Mouse (Mus musculus) midbrain, embryonic 13.5 days (tissue): Measurements from ENCODE around the gene Sapcd1. TPM values are rescaled to one million over a fixed set of nuclear protein-coding genes. Genes with fewer than 3 reads are reported as not detected.
"Not testable (repeated sequence)": the region's sequence is repeated elsewhere in the genome, so short reads cannot be mapped to it uniquely, and the experiment has no call there.

Source experiments
- ATAC-seq: fragments of 200-750 bp; cut with Nextera tagmentation; 2 replicates; pipeline ENCODE4 v1.8.0; 2017; ENCODE audit warnings: mild to moderate bottlenecking, moderate TSS enrichment, moderate library complexity
- H3K27ac ChIP-seq: fragments of 300-500 bp; sonication (generic); 2 replicates; pipeline ENCODE4 v1.5.1; 2015; ENCODE audit warnings: inconsistent platforms, mild to moderate bottlenecking, moderate library complexity
- H3K27me3 ChIP-seq: fragments of 300-500 bp; sonication (generic); 2 replicates; pipeline ENCODE4 v1.6.1; 2015; ENCODE audit warnings: mild to moderate bottlenecking, inconsistent platforms
- H3K36me3 ChIP-seq: fragments of 300-500 bp; sonication (generic); 2 replicates; pipeline ENCODE4 v1.6.1; 2015; ENCODE audit warnings: mild to moderate bottlenecking, inconsistent platforms
- H3K4me1 ChIP-seq: fragments of 300-500 bp; sonication (generic); replicated peaks from 2 replicates; pipeline ENCODE4 v1.6.1; 2015; ENCODE audit warnings: inconsistent platforms
- H3K4me2 ChIP-seq: fragments of 300-500 bp; sonication (generic); replicated peaks from 2 replicates; pipeline ENCODE4 v1.6.1; 2015; ENCODE audit warnings: moderate library complexity, mild to moderate bottlenecking, inconsistent platforms
- H3K4me3 ChIP-seq: fragments of 300-500 bp; sonication (generic); replicated peaks from 2 replicates; pipeline ENCODE4 v1.5.1; 2015; ENCODE audit warnings: mild to moderate bottlenecking, inconsistent platforms
- H3K9ac ChIP-seq: fragments of 300-500 bp; sonication (generic); replicated peaks from 2 replicates; pipeline ENCODE4 v1.6.1; 2015; ENCODE audit warnings: mild to moderate bottlenecking, inconsistent platforms
- H3K9me3 ChIP-seq: fragments of 300-500 bp; sonication (generic); 2 replicates; pipeline ENCODE4 v1.6.1; 2016; ENCODE audit warnings: mild to moderate bottlenecking, inconsistent platforms
- WGBS: fragments of 180-500 bp; shearing (Covaris S2); methylation state at CpG from one replicate; pipeline ENCODE4 v1.1.7; 2015; 5-methylcytosine and 5-hydroxymethylcytosine counted together
- polyA plus RNA-seq: library from polyadenylated mRNA; unstranded; fragments of >200 nt; fragmentation: Nextera tagmentation; extraction: Ambion mirVana; gene quantifications from 2 replicates; pipeline ENCODE4 v1.2.1, GENCODE M21; 2015

Gene Sapcd1
- polyA plus RNA-seq, 1 experiment from 2014 or later = 4.3 TPM

DNA sequence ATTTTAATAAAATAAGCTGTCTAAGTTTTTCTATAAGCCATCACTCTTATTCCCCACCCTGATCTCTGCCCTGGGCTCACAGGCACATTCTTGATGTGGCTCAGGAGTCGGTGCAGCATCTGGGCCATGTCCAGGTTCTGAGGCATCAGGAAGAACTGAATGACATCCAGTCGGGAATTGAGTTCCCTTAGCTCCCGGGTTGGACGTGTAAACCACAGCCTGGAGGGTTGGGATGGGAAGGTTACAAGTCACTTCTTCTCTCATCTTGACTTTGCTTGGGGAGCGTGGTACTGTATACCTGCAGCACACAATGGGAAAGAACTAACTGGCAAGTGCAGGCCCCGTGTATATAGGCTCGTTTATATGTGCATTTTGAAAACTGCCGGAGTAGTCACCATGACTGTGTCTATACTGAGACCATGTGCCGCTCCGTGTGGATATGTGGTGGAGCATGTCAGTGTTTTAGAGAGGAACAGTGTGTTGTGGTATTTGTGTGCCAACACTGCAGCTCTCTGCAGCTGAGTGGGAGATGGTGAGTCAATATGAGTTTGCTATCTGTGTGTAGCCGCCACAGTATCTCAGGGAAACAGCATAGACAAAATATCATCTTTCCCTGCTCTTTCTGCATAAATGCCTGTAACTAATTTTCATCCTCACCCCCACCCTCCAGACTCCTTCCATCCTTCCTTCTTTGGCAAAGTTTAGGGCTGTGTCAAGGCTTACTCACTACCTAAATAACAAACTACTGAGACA lies 11.5 kb upstream of the Sapcd1 start:
- ATAC-seq = no peak
- no peaks in the 10 kb centered on the region for H3K27me3 ChIP-seq
- no peaks in the 10 kb centered on the region for H3K9me3 ChIP-seq
- no peaks in the 10 kb centered on the region for H3K4me1 ChIP-seq
- no peak overlapping the region for H3K9ac ChIP-seq
- H3K27ac ChIP-seq = no peak overlapping the region
- H3K4me2 ChIP-seq = no peak overlapping the region
- no peak overlapping the region for H3K4me3 ChIP-seq
- WGBS = 88% methylated on average over 11 of the region's 11 CpGs
- H3K36me3 ChIP-seq = no peaks in the 10 kb centered on the region

DNA sequence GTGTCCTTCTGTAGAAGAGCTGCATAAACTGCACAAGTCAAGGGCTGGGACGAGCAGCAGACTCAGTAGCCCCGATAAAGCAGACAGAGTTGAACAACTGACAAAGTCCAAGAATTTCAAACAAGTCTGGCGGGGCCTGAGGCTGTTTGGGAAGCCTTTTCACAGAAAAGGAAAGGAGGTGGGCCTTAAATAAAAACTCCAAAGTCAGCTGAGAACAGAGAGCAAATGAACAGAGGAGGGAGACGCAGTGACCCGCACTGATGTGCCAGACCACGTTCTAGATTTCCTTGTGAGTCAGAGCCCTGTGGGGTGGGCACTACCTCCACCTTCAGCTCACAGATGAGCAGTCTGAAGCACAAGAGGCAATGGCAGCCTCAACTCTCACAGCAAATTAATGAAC lies 7.1 kb upstream of the Sapcd1 start:
- H3K9me3 ChIP-seq = no peaks in the 10 kb centered on the region
- peaks cover 6% of the 10 kb centered on the region for H3K4me1 ChIP-seq
- 82% methylated on average over 6 of the region's 6 CpGs for WGBS
- H3K4me3 ChIP-seq = no peak overlapping the region
- no peaks in the 10 kb centered on the region for H3K36me3 ChIP-seq
- H3K27ac ChIP-seq = no peak overlapping the region
- no peak overlapping the region for H3K9ac ChIP-seq
- no peaks in the 10 kb centered on the region for H3K27me3 ChIP-seq
- no peak overlapping the region for H3K4me2 ChIP-seq
- no peak for ATAC-seq

DNA sequence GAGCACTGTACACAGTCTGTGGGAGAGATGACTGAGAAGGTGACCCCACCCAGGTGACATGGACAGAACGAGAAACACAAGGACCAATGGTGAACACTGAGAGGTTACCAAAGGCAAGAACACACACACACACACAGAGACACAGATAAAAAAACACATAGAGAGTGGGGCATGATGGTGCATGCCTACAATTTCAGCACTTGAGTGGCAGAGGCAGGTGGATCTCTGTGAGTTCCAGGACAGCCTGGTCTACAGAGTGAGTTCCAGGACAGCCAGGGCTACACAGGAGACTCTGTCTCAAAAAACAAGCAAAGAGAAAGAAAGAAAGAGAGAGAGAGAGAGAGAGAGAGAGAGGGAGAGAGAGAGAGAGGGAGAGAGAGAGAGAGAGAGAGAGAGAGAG lies 5.9 kb upstream of the Sapcd1 start:
- H3K27ac ChIP-seq, ATAC-seq, H3K36me3 ChIP-seq, H3K4me2 ChIP-seq, H3K9ac ChIP-seq, H3K27me3 ChIP-seq, H3K9me3 ChIP-seq, H3K4me3 ChIP-seq: not testable (repeated sequence)
- 75% methylated on average over 1 of the region's 1 CpGs for WGBS
- peaks cover 10% of the 10 kb centered on the region for H3K4me1 ChIP-seq

DNA sequence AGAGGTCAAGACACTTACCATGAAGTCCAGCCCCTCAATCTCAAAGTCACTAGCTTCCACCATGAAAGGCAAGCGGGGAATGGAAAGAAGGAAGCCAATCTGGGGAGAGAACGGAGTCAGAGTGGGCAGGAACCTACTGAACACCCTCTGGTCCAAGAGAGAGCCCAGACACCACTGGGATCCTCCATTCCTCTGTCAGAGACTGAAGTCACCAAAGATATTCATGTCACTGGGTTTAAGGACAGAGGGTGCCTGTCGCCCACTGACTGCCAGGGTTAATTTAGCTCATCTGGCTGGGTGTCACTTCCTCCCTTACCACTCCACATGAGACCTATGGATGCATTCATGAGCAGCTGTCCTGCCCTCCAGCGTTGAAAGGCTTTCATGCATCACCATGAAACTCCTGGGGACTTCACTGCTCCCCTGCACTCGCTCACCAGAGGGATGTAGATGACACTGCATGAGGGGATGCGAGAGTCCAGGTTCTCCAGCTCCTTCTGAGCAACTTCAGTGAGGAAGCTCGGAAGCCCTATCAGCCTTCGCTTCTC lies 4.6 kb upstream of the Sapcd1 start:
- H3K27ac ChIP-seq = no peak overlapping the region
- H3K4me3 ChIP-seq = no peak overlapping the region
- H3K9me3 ChIP-seq = no peaks in the 10 kb centered on the region
- H3K4me2 ChIP-seq = no peak overlapping the region
- H3K27me3 ChIP-seq = no peaks in the 10 kb centered on the region
- peaks cover 21% of the 10 kb centered on the region for H3K4me1 ChIP-seq
- H3K9ac ChIP-seq = no peak overlapping the region
- no peaks in the 10 kb centered on the region for H3K36me3 ChIP-seq
- no peak for ATAC-seq
- 74% methylated on average over 8 of the region's 8 CpGs for WGBS

DNA sequence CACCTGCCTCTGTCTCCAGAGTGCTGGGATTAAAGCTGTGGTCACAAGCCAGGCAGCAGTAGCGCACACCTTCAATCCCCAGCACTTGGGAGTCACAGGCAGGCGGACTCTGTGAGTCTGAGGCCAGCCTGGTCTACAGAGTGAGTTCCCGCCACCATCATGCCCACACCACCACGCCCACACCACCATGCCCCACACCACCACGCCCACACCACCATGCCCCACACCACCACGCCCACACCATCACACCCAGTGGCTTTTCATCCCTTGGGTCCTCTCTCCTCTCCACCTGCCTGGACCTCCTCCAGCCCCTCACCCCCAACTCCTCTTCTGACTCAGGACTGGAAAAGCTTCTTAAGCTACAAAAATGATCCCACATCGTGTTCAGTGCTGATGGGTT lies 4.1 kb upstream of the Sapcd1 start:
- peaks cover 24% of the 10 kb centered on the region for H3K4me1 ChIP-seq
- no peak for ATAC-seq
- H3K36me3 ChIP-seq = no peaks in the 10 kb centered on the region
- no peak overlapping the region for H3K27ac ChIP-seq
- no peak overlapping the region for H3K4me2 ChIP-seq
- no peaks in the 10 kb centered on the region for H3K27me3 ChIP-seq
- no peak overlapping the region for H3K9ac ChIP-seq
- no peak overlapping the region for H3K4me3 ChIP-seq
- H3K9me3 ChIP-seq = no peaks in the 10 kb centered on the region
- 92% methylated on average over 7 of the region's 7 CpGs for WGBS

DNA sequence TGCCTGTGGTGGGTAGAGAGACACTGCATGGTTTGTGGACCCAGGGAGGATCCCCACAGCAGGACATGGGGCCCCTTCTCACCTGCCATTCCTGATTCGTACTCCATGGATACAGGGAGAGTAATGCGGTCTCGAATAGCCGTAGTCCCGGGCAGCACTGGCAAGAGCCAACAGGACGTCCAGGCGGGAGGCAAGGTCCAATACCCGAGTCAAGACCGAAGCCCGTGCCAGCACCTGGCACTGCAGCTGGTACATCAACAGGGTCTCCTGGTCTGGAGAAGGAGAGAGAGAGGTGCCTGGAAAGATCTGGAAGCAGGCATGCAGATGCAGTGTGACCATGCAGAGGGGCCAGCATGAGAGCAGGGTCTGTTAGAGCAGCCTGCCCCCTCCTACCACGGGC lies 3.5 kb upstream of the Sapcd1 start:
- Histone ChIP-seq H3K27ac (no peak overlapping the region), H3K27me3 (no peaks in the 10 kb centered on the region), H3K36me3 (no peaks in the 10 kb centered on the region), H3K4me3 (no peak overlapping the region), H3K4me1 (peaks cover 26% of the 10 kb centered on the region), H3K9ac (no peak overlapping the region), H3K4me2 (no peak overlapping the region), H3K9me3 (no peaks in the 10 kb centered on the region)
- 89% methylated on average over 11 of the region's 11 CpGs for WGBS
- no peak for ATAC-seq

DNA sequence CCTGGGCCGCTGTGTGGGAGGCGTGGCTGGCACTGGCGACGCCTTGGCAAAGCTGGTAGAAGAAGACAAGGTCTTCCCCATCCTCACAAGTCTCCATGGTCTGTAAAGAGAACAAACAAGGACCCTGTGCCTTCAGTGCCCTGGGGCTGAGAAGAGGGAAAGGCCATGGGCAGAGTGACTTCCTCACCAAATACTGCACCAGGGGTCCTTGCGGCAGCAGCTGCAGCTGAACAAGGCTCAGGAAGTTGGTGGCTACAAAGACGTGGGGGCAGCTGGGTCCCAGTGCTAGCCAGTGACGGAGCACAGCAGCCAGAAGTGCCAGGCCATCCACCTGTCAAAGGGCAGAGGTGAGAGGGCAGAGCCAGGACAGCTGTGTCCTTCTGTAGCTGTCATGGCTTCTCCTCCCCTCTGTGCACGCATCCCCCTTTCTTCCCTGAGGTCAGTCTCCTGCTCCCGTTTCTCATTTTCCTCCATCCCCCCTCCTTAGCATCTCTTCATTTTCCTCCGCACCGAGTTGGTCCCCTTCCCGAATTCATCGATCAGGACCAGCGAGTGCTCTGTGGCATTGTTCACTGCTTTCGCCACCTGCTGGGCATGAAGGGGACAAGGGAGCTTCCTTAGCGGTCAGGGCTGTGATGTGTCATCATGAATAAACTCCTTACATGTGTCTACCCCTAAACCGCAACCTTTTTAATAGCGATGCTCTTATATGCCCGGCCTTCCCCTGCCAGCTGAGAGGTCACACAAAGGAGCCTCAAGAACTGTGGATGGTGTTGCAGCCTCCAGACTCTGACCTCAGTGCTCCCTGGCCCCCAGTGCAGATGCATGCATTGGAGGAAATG lies 2.1 kb upstream of the Sapcd1 start:
- Histone ChIP-seq H3K4me1 (peaks cover 32% of the 10 kb centered on the region), H3K4me3 (no peak overlapping the region), H3K27me3 (no peaks in the 10 kb centered on the region), H3K36me3 (no peaks in the 10 kb centered on the region), H3K9ac (peak overlapping the region; percentile 42; the same call in 1 of the 2 replicates), H3K9me3 (no peaks in the 10 kb centered on the region), H3K27ac (no peak overlapping the region), H3K4me2 (peak overlapping the region; percentile 39)
- no peak for ATAC-seq
- 29% methylated on average over 19 of the region's 19 CpGs for WGBS

DNA sequence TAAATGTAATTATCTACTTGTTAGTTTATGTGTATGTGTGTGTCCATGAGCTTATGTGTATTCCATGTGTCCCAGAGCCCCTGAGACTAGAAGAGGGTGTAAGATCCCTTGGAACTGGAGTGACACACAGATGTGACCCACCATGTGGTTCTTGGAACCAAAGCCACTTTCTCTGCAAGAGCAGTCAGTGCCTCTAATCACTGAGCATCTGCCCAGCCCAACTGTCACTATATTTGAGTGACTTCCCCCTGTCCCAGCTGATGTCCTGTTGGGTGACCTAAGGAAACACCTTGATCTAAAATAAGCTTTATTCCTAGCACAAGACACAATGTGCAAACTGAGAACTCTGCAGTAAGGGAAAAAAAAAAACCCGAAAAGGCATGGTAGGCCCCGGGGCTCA lies 499 bp upstream of the Sapcd1 start:
- Histone ChIP-seq H3K27ac (no peak overlapping the region), H3K36me3 (no peaks in the 10 kb centered on the region), H3K4me1 (peaks cover 32% of the 10 kb centered on the region), H3K9ac (no peak overlapping the region), H3K4me3 (no peak overlapping the region), H3K27me3 (no peaks in the 10 kb centered on the region), H3K9me3 (no peaks in the 10 kb centered on the region), H3K4me2 (no peak overlapping the region)
- ATAC-seq = no peak
- 73% methylated on average over 2 of the region's 2 CpGs for WGBS

DNA sequence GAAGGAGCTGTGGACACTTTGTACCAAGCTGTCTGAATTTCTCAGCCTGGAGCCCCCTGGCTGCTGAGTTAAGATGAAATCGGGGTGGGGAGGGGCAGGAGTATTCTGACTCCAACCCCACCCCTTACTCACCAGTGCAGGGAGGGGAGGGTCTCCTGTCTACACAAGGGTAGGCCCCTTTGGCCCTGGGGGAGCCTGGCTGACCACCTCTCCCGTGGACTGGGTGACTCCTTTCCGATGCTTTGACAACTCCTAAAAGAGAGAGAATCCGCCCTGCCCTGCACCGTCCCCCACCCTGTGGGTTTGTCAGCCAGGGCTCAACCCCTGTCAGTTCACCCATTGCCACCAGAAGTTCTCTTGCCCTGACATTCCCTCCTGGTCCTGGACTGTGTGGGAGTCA lies 1.6 kb downstream of the Sapcd1 start:
- H3K4me2 ChIP-seq = no peak overlapping the region
- no peak overlapping the region for H3K4me3 ChIP-seq
- no peak overlapping the region; the same call in 1 of the 2 replicates for H3K9ac ChIP-seq
- H3K9me3 ChIP-seq = no peaks in the 10 kb centered on the region
- no peak for ATAC-seq
- WGBS = 72% methylated on average over 5 of the region's 5 CpGs
- peaks cover 39% of the 10 kb centered on the region for H3K4me1 ChIP-seq
- no peaks in the 10 kb centered on the region for H3K27me3 ChIP-seq
- H3K27ac ChIP-seq = 0 out of 2 replicates have a peak overlapping the region, but pooled peaks have one; percentile 73
- H3K36me3 ChIP-seq = no peaks in the 10 kb centered on the region

DNA sequence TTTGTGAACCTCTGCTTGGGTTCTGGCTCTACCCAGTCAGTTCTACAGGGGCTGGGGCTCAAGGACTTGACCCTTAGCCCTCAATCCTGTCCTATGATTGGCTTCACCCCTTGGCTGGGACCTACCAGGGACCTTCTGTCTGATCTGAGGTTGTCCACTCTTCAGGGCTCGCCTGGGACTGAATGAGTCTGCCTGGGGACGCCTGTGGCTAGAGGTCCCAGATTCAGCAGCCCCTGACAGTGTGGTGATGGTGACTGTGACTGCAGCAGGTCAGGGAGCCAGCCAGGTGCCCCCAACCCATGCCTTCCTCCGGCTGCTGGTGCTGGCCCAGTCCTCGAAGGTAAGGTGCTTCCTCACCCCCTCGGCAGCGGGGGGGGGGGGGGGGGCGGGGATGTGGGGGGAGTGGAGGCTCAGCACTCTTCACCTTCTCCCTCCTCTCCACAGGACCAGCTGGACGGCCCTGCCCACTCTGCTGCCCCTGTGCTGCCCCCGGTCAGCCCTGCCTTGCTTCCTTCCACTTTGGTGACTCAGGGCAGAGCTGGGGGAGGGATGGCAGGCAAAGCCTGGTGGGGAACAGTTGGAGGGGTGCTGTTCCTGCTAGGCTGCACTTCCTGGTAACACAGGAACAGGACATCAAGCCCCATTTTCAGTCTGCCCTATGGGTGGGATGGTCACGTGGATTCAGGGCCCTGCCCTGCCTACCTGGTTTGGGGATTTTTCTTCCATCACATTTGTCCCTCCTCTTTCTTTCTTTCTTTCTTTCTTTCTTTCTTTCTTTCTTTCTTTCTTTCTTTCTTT lies 2.9 kb downstream of the Sapcd1 start:
- Histone ChIP-seq H3K36me3 (no peaks in the 10 kb centered on the region), H3K4me3 (no peak overlapping the region), H3K9me3 (no peaks in the 10 kb centered on the region), H3K27ac (no peak overlapping the region), H3K4me2 (no peak overlapping the region), H3K9ac (no peak overlapping the region), H3K4me1 (peaks cover 39% of the 10 kb centered on the region), H3K27me3 (no peaks in the 10 kb centered on the region)
- 77% methylated on average over 7 of the region's 10 CpGs for WGBS
- ATAC-seq = no peak

DNA sequence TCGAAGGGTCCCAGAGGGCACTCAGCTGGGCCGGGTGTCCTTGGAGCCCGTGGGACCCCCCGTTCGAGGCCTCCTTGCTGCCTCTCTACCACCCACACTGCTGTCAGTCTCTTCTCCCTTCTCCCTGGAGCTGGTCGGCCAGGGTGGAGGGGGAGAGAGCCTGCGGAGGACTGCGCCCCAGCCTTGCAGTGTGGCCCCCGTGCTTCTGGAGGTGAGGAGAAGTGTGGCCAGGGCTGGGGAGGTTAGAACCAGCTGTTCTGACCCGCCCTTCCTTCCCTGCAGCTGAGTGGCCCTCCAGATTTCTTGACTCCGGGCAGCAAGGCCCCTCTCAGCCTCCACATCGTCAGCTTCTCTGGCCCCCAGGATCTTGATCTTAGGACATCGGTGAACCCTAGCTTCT lies 3.6 kb downstream of the Sapcd1 start:
- Histone ChIP-seq H3K27ac (no peak overlapping the region), H3K4me2 (no peak overlapping the region), H3K9ac (no peak overlapping the region), H3K9me3 (no peaks in the 10 kb centered on the region), H3K4me1 (peaks cover 35% of the 10 kb centered on the region), H3K4me3 (no peak overlapping the region), H3K36me3 (no peaks in the 10 kb centered on the region), H3K27me3 (no peaks in the 10 kb centered on the region)
- 75% methylated on average over 13 of the region's 13 CpGs for WGBS
- ATAC-seq = no peak

DNA sequence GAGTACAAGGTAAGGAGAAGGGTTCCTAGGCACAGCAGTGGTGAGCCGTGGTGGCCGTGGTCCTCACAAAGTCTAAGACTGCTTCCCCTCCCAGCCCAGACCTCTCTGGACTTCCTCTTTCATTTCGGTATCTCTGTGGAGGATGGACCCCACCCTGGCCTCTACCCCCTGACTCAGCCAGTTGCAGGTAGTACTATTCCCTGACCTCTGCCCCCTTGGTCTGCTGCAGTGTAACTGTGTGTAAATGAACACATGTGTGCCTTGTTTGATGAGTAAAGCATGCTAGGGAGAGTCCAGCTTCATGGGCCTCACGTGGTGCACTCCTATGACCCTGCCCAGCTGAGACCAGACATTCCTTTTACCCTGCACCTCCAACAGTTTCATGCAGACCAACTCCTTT lies 4.1 kb downstream of the Sapcd1 start:
- no peaks in the 10 kb centered on the region for H3K36me3 ChIP-seq
- no peak for ATAC-seq
- peaks cover 35% of the 10 kb centered on the region for H3K4me1 ChIP-seq
- WGBS = 87% methylated on average over 4 of the region's 4 CpGs
- H3K4me2 ChIP-seq = no peak overlapping the region
- H3K27me3 ChIP-seq = no peaks in the 10 kb centered on the region
- no peak overlapping the region for H3K4me3 ChIP-seq
- no peaks in the 10 kb centered on the region for H3K9me3 ChIP-seq
- H3K27ac ChIP-seq = no peak overlapping the region
- H3K9ac ChIP-seq = no peak overlapping the region
